Mouse (Mus musculus): ENCODE data around the gene Batf2. TPM values are rescaled to one million over a fixed set of nuclear protein-coding genes. Genes with fewer than 3 reads are reported as not detected.
"Not testable (repeated sequence)": the region's sequence is repeated elsewhere in the genome, so short reads cannot be mapped to it uniquely, and the experiment has no call there.

The Batf2 gene
- polyA plus RNA-seq, 1 experiment from 2014 or later = not detected

DNA sequence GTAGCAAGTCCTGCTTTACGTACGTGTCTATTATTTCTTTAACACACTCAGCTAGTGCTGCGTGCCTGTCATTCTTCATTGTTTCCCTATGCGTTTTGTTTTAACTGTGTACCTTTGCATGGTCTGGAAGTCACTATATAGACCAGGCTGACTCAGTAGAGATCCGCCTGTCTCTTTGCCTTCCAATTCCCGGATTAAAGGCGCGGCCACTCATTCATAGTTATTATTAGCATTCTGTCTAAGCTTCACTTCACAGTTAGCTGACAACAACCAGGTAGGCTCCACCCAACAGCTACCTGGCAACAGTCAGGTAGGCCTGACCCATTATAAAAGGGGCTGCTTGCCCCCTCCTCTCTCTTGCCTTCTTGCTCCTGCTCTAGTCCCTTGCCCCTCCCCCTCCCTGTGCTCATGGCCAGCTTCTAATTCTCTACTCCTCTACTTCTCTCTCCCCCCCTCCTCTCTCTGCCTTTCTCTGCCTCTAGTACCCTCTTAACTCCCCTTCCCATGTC, 22.1 kb upstream of the Batf2 start:
- peak; percentile 52 for ATAC-seq (ENCODE audit: low FRiP score)
- WGBS = under 1% methylated on average over 8 of the region's 8 CpGs
- peak overlapping the region; percentile 93 for H3K4me2 ChIP-seq

DNA sequence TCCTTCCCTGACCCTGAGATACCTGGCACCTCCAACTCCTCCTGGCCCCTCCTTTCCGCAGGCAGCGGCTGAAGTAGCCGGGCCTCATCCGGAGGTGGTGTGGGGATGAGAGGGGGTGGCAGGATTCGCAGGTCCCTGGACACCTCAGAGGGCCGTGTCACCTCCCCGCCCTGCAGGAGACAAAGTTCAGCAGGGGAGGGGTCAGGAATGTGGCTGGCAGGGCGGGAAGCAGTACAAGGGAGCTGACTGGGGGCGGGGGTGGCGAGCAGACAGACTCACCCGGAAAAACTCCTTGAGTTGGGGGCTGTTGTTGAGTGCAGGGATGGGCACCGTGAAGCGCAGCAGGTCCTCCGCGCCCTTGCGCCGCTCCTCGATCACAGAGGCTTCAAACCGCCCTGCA, 19.0 kb upstream of the Batf2 start:
- no peak overlapping the region for H3K27ac ChIP-seq
- H3K4me2 ChIP-seq = no peak overlapping the region
- 39% methylated on average over 19 of the region's 19 CpGs for whole genome bisulfite sequencing
- H3K27me3 ChIP-seq = no peaks in the 10 kb centered on the region
- H3K4me3 ChIP-seq = no peak overlapping the region
- H3K4me1 ChIP-seq (replicated peaks) = peaks cover 31% of the 10 kb centered on the region
- H3K36me3 ChIP-seq = peaks cover 28% of the 10 kb centered on the region
- H3K9me3 ChIP-seq = no peaks in the 10 kb centered on the region
- no peak for ATAC-seq (ENCODE audit: low FRiP score)
- 0 out of 2 replicates have a peak overlapping the region, but pooled peaks have one; percentile 39 for H3K9ac ChIP-seq

More for the DNA sequence above, 22.1 kb upstream of the Batf2 start:
- no peaks in the 10 kb centered on the region for H3K9me3 ChIP-seq
- peak overlapping the region; percentile 89 for H3K4me3 ChIP-seq
- peak overlapping the region; percentile 95 for H3K27ac ChIP-seq
- no peaks in the 10 kb centered on the region for H3K27me3 ChIP-seq
- peak overlapping the region; percentile 89 for H3K9ac ChIP-seq
- H3K4me1 ChIP-seq (replicated peaks) = peaks cover 36% of the 10 kb centered on the region
- peaks cover 50% of the 10 kb centered on the region for H3K36me3 ChIP-seq

DNA sequence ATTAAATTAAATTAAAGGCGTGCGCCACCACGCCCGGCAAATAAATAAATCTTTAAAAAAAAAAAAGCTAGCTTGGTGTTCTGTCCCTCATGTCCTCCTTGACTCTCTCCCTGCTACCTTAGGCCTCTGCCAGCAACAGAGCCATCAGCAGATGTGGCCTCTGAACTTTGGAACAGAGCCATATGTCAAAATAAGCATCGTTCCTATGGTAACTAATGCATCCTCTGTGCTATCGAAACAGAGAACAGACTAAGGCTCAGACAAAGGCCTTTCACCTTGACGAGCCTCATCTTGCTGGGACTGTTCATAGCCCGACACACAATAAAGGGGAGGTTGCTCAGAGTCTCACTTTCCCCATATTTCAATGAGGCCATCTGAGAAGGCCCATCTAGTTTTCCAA, 17.5 kb upstream of the Batf2 start:
- ATAC-seq (ENCODE audit: low FRiP score) = no peak
- no peaks in the 10 kb centered on the region for H3K9me3 ChIP-seq
- H3K36me3 ChIP-seq = peaks cover 28% of the 10 kb centered on the region
- H3K4me1 ChIP-seq (replicated peaks) = peaks cover 25% of the 10 kb centered on the region
- H3K4me3 ChIP-seq = no peak overlapping the region
- H3K4me2 ChIP-seq = no peak overlapping the region
- H3K27ac ChIP-seq = peak overlapping the region; percentile 49
- 62% methylated on average over 8 of the region's 8 CpGs for WGBS
- peak overlapping the region; percentile 20; the same call in 1 of the 2 replicates for H3K9ac ChIP-seq
- no peaks in the 10 kb centered on the region for H3K27me3 ChIP-seq

DNA sequence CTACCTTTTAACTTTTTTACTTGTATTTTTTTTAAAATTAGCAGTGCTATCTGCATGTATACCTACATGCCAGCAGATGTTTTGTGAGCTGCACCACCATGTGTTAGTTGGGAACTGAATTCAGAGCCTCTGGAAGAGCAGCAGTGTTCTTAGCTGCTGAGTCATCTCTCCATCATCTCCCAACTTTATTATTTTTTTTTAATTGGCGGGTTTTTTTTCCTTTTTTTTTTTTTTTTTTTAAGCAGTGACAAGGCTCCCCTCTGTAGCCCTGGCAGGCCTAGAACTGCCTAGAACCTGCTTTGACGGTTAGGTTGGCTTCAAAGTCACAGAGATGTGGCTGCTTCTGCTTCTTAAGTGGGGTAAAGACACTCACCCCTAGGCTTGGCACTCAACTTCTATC, 15.9 kb upstream of the Batf2 start:
- H3K4me2 ChIP-seq = no peak overlapping the region
- WGBS = 83% methylated on average over 2 of the region's 2 CpGs
- no peak for ATAC-seq (ENCODE audit: low FRiP score)
- H3K9ac ChIP-seq = no peak overlapping the region
- H3K4me1 ChIP-seq (replicated peaks) = peaks cover 12% of the 10 kb centered on the region
- H3K4me3 ChIP-seq = no peak overlapping the region
- H3K9me3 ChIP-seq = no peaks in the 10 kb centered on the region
- H3K27me3 ChIP-seq = no peaks in the 10 kb centered on the region
- H3K36me3 ChIP-seq = peaks cover 25% of the 10 kb centered on the region
- no peak overlapping the region for H3K27ac ChIP-seq

DNA sequence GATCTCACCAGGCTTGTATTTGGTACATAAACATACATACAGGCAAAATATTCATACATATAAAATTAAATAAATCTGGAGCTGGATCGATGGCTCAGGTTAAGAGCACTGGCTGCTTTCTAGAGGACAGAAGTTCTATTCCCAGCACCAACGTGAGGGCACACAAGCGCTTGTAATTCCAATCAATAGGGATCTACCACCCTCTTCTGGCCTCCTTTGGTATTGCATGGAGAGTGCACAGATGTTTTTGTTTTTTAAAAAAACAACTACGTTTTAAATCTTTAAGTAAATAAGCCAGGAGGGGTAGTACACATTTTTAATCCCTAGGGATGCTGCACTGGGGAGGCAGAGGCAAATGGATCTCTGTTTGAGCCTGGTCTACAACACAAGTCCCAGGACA, 14.5 kb upstream of the Batf2 start:
- Histone ChIP-seq H3K4me2 (no peak overlapping the region), H3K4me3 (no peak overlapping the region), H3K9me3 (no peaks in the 10 kb centered on the region), H3K27ac (no peak overlapping the region), H3K36me3 (peaks cover 13% of the 10 kb centered on the region), H3K27me3 (no peaks in the 10 kb centered on the region), H3K9ac (no peak overlapping the region), H3K4me1 (replicated peaks) (peaks cover 12% of the 10 kb centered on the region)
- 23% methylated on average over 4 of the region's 4 CpGs for WGBS
- no peak for ATAC-seq (ENCODE audit: low FRiP score)

DNA sequence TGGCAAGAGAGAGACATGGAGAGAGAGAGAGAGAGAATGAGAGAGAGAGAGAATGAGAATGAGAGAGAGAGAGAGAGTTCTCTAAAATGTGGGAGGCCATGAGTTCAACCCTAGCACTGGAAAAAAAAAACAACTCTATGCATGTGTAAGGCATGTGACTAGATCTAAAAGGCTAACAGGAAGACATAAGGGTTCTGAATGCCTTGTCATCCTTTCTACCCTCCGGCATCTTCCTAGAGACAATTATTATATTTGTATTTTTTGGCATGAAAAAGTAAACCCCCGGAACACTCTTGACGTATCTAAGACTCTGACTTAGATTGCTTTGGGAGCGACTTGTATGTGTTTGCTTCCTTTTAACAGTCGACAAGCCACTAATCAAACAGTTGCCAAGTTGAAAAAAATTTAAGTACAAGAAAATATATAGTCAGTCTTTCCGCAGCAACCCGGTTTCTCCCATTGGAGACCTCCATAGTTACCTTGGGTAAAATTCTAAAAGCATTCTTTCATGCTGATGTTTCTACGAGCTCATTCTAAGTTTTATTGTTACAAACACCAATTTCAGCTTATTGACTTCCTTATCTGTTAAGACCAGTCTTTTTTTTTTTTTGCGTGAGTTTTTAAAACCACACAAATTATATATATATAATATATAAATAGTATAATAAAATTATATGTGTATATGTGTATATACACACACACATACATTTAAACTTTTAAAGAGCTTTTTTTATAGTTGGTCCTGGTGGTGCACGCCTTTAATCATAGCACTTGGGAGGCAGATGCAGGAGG, 13.8 kb upstream of the Batf2 start:
- H3K4me2 ChIP-seq = peak overlapping the region; percentile 55
- 74% methylated on average over 10 of the region's 10 CpGs for WGBS
- H3K4me3 ChIP-seq = peak overlapping the region; percentile 58
- H3K9me3 ChIP-seq = no peaks in the 10 kb centered on the region
- peaks cover 12% of the 10 kb centered on the region for H3K4me1 ChIP-seq (replicated peaks)
- no peaks in the 10 kb centered on the region for H3K27me3 ChIP-seq
- no peak for ATAC-seq (ENCODE audit: low FRiP score)
- H3K27ac ChIP-seq = peak overlapping the region; percentile 94
- H3K9ac ChIP-seq = peak overlapping the region; percentile 76; the same call in 1 of the 2 replicates
- peaks cover 6% of the 10 kb centered on the region; the same call in 1 of the 2 replicates for H3K36me3 ChIP-seq

DNA sequence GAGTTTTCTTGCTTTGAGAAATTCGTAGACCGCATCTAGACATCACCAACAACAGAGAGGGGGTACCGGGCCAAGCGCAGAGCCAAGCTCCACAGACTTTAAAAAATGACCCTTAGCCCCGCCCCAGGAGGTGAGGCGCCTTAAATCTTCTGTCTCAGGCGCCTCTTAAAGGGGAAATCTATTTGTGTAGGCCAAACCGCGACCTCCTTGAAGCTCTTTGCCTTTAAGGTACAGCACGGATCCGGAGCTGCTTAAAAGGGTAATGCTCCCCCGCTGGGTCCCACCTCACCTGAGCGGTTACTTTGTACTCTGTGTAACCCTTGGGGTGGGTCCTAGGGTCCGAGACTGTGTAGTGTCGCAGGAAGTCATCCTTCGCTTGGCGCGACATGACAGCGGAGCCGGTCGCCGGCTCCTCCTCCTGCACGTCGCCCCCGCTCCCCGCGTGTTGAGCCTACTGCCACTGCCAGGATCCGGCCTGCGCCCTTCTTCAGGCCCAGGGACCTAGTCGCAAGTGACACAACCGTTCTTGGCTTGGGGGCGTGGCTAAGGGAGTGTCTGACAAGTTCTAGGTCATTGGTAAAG, 12.9 kb upstream of the Batf2 start, which contains the start of gene Snx15:
Snx15 (minus strand) TSS at position 545 of the 582 bp plus-strand sequence.
- Histone ChIP-seq H3K4me3 (peak within 1 kb of the TSS; percentile 58), H3K4me1 (replicated peaks) (peaks cover 16% of the 10 kb centered on the region), H3K27me3 (no peaks in the 10 kb centered on the region), H3K36me3 (peaks cover 6% of the 10 kb centered on the region; the same call in 1 of the 2 replicates), H3K9ac (peak within 1 kb of the TSS; percentile 76), H3K9me3 (no peaks in the 10 kb centered on the region), H3K4me2 (peak within 1 kb of the TSS; percentile 55), H3K27ac (peak within 1 kb of the TSS; percentile 94)
- under 1% methylated on average over 32 of the region's 32 CpGs for WGBS
- ATAC-seq (ENCODE audit: low FRiP score) = peak; percentile 94

DNA sequence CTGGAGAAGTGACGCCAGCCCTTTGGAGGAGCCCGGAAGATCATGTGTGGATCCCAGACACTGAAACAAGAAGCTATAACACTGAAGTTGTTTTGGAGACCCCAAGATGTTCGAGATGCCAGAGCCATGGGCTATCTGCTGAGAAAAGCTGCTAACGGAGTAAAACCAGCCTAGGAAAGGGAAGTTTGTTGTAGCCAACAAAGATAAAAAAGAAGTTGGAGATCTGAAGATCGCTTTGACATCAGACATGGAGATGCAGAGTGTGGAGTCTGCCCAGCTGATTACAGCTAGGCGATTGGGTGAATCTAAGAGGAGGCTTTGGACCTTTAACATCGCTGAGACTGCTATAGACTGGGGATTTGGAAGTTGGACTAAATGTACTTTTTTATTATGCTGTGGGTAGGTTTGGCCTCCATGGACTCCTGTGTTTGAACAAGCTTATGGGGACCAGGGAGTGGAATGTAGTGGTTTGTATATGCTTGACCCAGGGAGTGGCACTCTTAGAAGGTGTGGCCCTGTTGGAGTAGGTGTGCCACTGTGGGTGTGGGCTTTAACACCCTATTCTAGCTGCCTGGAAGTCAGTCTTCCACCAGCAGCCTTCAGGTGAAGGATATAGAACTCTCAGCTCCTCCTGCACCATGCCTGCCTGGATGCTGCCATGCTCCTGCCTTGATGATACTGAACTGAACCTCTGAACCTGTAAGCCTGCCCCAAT, 10.2 kb upstream of the Batf2 start:
- not testable (repeated sequence) for H3K27ac ChIP-seq; H3K9me3 ChIP-seq; ATAC-seq (ENCODE audit: low FRiP score); H3K4me3 ChIP-seq; H3K27me3 ChIP-seq; H3K4me1 ChIP-seq (replicated peaks); H3K4me2 ChIP-seq; H3K9ac ChIP-seq
- H3K36me3 ChIP-seq = peaks cover 22% of the 10 kb centered on the region
- WGBS = 82% methylated on average over 7 of the region's 7 CpGs

DNA sequence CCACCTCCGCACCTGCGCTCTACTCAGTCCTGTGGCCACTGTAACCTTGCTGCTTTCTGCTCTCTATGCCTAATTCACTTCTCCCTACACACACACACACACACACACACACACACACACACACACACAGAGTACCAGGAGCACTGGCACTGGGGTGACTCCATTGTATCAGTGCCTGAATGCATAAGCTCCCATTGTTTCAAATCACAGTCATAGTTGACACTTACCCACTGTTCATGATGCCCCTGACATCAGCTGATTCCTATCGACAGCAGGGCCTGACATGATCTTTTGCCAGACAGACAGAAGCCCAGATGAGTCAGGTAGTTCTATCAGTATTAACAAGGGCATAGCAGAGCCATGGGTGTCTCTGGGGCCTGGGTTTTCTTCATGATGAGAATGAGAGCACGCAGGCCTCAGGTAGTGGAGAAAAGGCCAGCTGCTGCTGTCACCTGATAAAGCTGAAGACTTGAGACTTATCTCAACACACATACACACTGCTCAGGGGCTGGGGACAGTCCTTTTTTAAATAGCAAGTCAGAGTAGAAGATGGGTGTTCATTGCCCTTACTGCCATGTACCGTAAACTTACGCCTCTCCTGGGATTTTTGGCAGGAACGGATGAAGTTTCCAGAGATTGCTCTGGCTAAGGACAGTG, 8.5 kb upstream of the Batf2 start:
- ATAC-seq (ENCODE audit: low FRiP score) = no peak
- Histone ChIP-seq H3K27ac (no peak overlapping the region; the same call in 1 of the 2 replicates), H3K27me3 (no peaks in the 10 kb centered on the region), H3K4me1 (replicated peaks) (peaks cover 4% of the 10 kb centered on the region), H3K4me3 (no peak overlapping the region), H3K9ac (peak overlapping the region; percentile 19; the same call in 1 of the 2 replicates), H3K4me2 (no peak overlapping the region), H3K9me3 (no peaks in the 10 kb centered on the region), H3K36me3 (peaks cover 40% of the 10 kb centered on the region)
- 86% methylated on average over 7 of the region's 7 CpGs for WGBS

DNA sequence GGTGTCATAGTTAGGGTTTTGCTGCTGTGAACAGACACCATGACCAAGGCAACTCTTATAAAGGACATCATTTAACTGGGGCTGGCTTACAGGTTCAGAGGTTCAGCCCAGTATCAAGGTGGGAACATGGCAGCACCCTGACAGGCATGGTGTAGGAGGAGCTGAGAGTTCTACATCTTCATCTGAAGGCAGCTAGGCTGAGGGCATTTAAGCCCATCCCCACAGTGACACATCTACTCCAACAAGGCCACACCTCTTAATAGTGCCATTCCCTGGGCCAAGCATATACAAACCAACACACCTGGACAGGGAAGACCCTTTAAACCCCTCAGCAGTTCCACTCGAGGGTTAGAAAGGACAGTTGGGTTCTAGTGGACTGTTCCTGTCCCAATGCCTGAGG, 7.6 kb upstream of the Batf2 start:
- not testable (repeated sequence) for H3K4me3 ChIP-seq; H3K27ac ChIP-seq; H3K4me1 ChIP-seq (replicated peaks); ATAC-seq (ENCODE audit: low FRiP score); H3K4me2 ChIP-seq; H3K27me3 ChIP-seq; H3K9me3 ChIP-seq; H3K9ac ChIP-seq
- 65% methylated on average over 1 of the region's 1 CpGs for WGBS
- peaks cover 48% of the 10 kb centered on the region for H3K36me3 ChIP-seq

DNA sequence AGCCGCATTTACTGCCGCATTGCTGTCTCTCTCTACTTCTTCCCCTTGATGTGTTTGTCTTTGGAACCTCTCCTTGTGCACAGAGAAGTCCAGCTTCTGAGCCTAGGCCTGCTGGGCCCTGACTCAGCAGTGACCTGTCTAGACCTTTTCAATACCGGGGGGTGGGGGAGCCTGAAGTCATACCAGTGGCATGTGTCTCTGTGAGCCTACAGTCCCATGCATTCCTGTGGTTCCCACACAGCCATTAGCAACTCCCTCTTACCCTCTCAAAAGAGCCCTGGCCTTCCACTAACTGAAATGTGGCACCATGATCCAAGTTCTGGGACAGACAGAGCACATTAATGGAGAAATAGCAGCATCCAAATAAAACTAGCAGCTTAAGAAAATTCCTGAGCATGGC, 4.4 kb upstream of the Batf2 start:
- 85% methylated on average over 3 of the region's 3 CpGs for WGBS
- Histone ChIP-seq H3K9me3 (no peaks in the 10 kb centered on the region), H3K36me3 (peaks cover 50% of the 10 kb centered on the region), H3K4me2 (no peak overlapping the region), H3K27me3 (no peaks in the 10 kb centered on the region), H3K4me1 (replicated peaks) (peaks cover 24% of the 10 kb centered on the region), H3K9ac (0 out of 2 replicates have a peak overlapping the region, but pooled peaks have one; percentile 35), H3K4me3 (no peak overlapping the region), H3K27ac (no peak overlapping the region)
- no peak for ATAC-seq (ENCODE audit: low FRiP score)

Data from hindbrain, embryonic 13.5 days (tissue).